Mouse (Mus musculus) liver, embryonic 14.5 days (tissue): Measurements from ENCODE around the gene Tmem178b.

Experiments used
- CTCF ChIP-seq: IDR thresholded peaks from 2 replicates; pipeline ENCODE4 v1.5.1; 2016; ENCODE audit warnings: antibody characterized with exemption, low read depth, control low read depth
- EP300 ChIP-seq: IDR thresholded peaks from 2 replicates; pipeline ENCODE4 v1.6.1; 2016; ENCODE audit warnings: antibody characterized with exemption, low read depth

GRCm38 (mm10) chr6:39940920-39941319 is 67.8 kb downstream of the Tmem178b start:
- no peak for TF ChIP-seq CTCF
- TF ChIP-seq EP300 = no peak
